ENCODE assay signal across 8 mouse cellular contexts in the genomic region with DNA sequence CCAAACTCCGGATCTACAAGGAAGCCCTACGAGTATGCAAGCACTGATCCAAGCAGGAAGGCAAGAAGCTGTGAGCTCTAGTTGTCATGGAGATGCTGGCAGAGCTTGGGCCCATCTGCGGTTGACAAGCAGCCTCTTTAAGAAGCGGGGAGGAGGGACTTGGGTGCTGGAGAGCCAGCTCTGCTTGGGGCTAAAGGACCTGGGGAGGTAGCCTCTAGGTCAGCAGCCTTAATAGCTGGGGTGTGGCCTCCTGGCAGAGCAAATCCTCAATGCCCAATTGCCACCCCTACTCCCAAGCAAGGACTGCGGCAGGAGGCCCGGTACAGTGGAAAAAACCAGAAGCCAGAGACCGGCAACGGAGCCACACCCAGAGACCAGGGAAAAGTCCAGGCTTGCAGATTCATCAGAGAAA. TPM values are rescaled to one million over a fixed set of nuclear protein-coding genes. Genes with fewer than 3 reads are reported as not detected.
DNase-seq lines count a peak whose midpoint lies in the region; ATAC-seq lines count a peak whose summit lies in the region.

No protein-coding gene starts in this region.

- peak overlapping the region; percentile 44 for H3K9ac ChIP-seq in intestine, embryonic 16.5 days (ENCODE audit: low read depth, low read length)

- H3K36me3 ChIP-seq in intestine, embryonic 16.5 days (ENCODE audit: control insufficient read depth, insufficient read depth, low read length): no peaks in the 10 kb centered on the region

- H3K4me1 ChIP-seq in intestine, embryonic 16.5 days (ENCODE audit: control insufficient read depth, insufficient read depth, low read length): peaks cover 48% of the 10 kb centered on the region

- ATAC-seq in intestine, embryonic 16.5 days: peak; percentile 76
- peak; percentile 87 for ATAC-seq in megakaryocyte-erythroid progenitor cell, adult 5-6 weeks (replicated peaks; ENCODE audit: low FRiP score, low TSS enrichment, poor library complexity, severe bottlenecking)

- H3K4me2 ChIP-seq in intestine, embryonic 16.5 days (ENCODE audit: low read depth, low read length): peak overlapping the region; percentile 42

- H3K27ac ChIP-seq in intestine, embryonic 16.5 days (ENCODE audit: low read length): peak overlapping the region; percentile 96

- peak; percentile 66 to 86 for DNase-seq in adrenal gland, adult (ENCODE audit: inconsistent age in 2 of 2, low spot score in 1 of 2)
- DNase-seq in adrenal gland, postnatal 4 days (ENCODE audit: low spot score in 2 of 2): no peak
- DNase-seq in embryo, embryonic 10.5 days (ENCODE audit: low spot score): peak; percentile 65
- DNase-seq in gastrocnemius, postnatal 4 days (ENCODE audit: low spot score in 2 of 2): peak; percentile 40 to 72
- peak; percentile 84 to 95 for DNase-seq in left cerebral cortex, postnatal 25 days (ENCODE audit: low spot score in 2 of 2)
- peak; percentile 73 for DNase-seq in right cerebral cortex, postnatal 4 days

- H3K27me3 ChIP-seq in intestine, embryonic 16.5 days (replicated peaks; ENCODE audit: control insufficient read depth, insufficient read depth, low read length): no peaks in the 10 kb centered on the region

- intact Hi-C loops in left cerebral cortex, postnatal 25 days (cut with DNase I): no loop called here

- H3K4me3 ChIP-seq in intestine, embryonic 16.5 days (ENCODE audit: low read length): peak overlapping the region; percentile 14

- 4% methylated on average over 8 of the region's 8 CpGs for WGBS in intestine, embryonic 16.5 days

- H3K9me3 ChIP-seq in intestine, embryonic 16.5 days (ENCODE audit: control insufficient read depth, low read length): no peaks in the 10 kb centered on the region

RNA-seq across cellular contexts. Expression of gene Ldha, which starts 2.4 kb away (rescaled TPM):
- 100 to 1,000 TPM; 280 to 348 TPM for total RNA-seq in adrenal gland, postnatal 4 days (2021)
- 1,000 to 10,000 TPM; 1,563 to 1,575 TPM for total RNA-seq in gastrocnemius, postnatal 4 days (2021)
- 3,052 and 3,173 TPM in 2 replicates for polyA plus RNA-seq in intestine, embryonic 16.5 days (2015; fragmentation: Nextera tagmentation; extraction: Ambion mirVana)
- total RNA-seq in left cerebral cortex, postnatal 25 days (2021): 100 to 1,000 TPM; 395 to 440 TPM
- 663 and 668 TPM in 2 replicates for total RNA-seq in megakaryocyte-erythroid progenitor cell, adult 5-6 weeks (2014; fragmentation: Nextera tagmentation)
- 397 and 483 TPM in 2 replicates for total RNA-seq in megakaryocyte-erythroid progenitor cell, adult 5-6 weeks (2017)

RNA-seq across cellular contexts. Expression of gene Ldhc, which starts 22.1 kb away (rescaled TPM):
- not detected for total RNA-seq in adrenal gland, postnatal 4 days (2021)
- total RNA-seq in gastrocnemius, postnatal 4 days (2021): not detected
- not detected in 2 replicates for polyA plus RNA-seq in intestine, embryonic 16.5 days (2015; fragmentation: Nextera tagmentation; extraction: Ambion mirVana)
- total RNA-seq in left cerebral cortex, postnatal 25 days (2021): not detected
- total RNA-seq in megakaryocyte-erythroid progenitor cell, adult 5-6 weeks (2014; fragmentation: Nextera tagmentation): not detected in 2 replicates
- total RNA-seq in megakaryocyte-erythroid progenitor cell, adult 5-6 weeks (2017): not detected in 2 replicates

RNA-seq across cellular contexts. Expression of gene Gtf2h1, which starts 43.0 kb away (rescaled TPM):
- 10 to 100 TPM; 39.5 to 47.1 TPM for total RNA-seq in adrenal gland, postnatal 4 days (2021)
- total RNA-seq in gastrocnemius, postnatal 4 days (2021): 10 to 100 TPM; 31.0 to 40.2 TPM
- polyA plus RNA-seq in intestine, embryonic 16.5 days (2015; fragmentation: Nextera tagmentation; extraction: Ambion mirVana): 78.5 and 80.1 TPM in 2 replicates
- 10 to 100 TPM; 37.9 to 41.1 TPM for total RNA-seq in left cerebral cortex, postnatal 25 days (2021)
- total RNA-seq in megakaryocyte-erythroid progenitor cell, adult 5-6 weeks (2014; fragmentation: Nextera tagmentation): 64.4 and 68.6 TPM in 2 replicates
- total RNA-seq in megakaryocyte-erythroid progenitor cell, adult 5-6 weeks (2017): 144 and 158 TPM in 2 replicates

RNA-seq across cellular contexts. Expression of gene Hps5, which starts 43.0 kb away (rescaled TPM):
- 10 to 100 TPM; 25.0 to 31.2 TPM for total RNA-seq in adrenal gland, postnatal 4 days (2021)
- 10 to 100 TPM; 14.8 to 18.4 TPM for total RNA-seq in gastrocnemius, postnatal 4 days (2021)
- 27.2 and 31.2 TPM in 2 replicates for polyA plus RNA-seq in intestine, embryonic 16.5 days (2015; fragmentation: Nextera tagmentation; extraction: Ambion mirVana)
- 10 to 100 TPM; 13.3 to 16.1 TPM for total RNA-seq in left cerebral cortex, postnatal 25 days (2021)
- total RNA-seq in megakaryocyte-erythroid progenitor cell, adult 5-6 weeks (2014; fragmentation: Nextera tagmentation): 21.2 and 21.7 TPM in 2 replicates
- total RNA-seq in megakaryocyte-erythroid progenitor cell, adult 5-6 weeks (2017): 16.2 and 25.1 TPM in 2 replicates

Comparison
In these comparisons a context has a peak if more than half of its experiments do, and no peak if none do; other contexts are left out.
1. DNase-seq: peak in adrenal gland, adult (2 of 2), embryo, embryonic 10.5 days (single experiment), gastrocnemius, postnatal 4 days (2 of 2), left cerebral cortex, postnatal 25 days (2 of 2) and right cerebral cortex, postnatal 4 days (single experiment); none in adrenal gland, postnatal 4 days (0 of 2).